ENCODE assay signal across 10 mouse cellular contexts in the genomic region with DNA sequence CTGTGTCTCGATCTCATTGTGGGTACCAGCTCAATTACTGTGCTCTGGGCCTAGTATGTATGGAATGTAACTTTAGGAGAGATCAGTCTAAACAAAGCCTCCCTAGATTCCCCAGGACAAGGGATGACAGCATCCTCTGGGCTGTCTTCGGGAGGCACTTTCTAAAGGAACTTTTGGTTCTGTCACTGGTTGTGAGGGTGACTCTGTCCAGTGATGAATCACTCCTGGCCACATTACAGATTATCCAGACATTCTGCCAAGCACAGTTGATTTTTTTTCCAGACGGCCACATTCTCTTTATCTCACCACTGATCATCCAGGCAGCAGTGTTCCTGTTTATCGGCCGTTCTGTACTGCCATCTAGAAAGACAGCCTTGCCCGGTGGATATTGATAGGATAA.
A peak's percentile ranks its signal among the peaks of the same experiment; 100 is the strongest.
DNase-seq lines count a peak whose midpoint lies in the region; ATAC-seq and TF ChIP-seq lines count a peak whose summit lies in the region.
"Had no signal": no experiment of that assay in that cellular context is flagged by ENCODE, and none has a peak within 500 bp of the region (broad histone marks: within the 10 kb centered on the region; RNA-seq: fewer than 3 reads in every experiment).

No protein-coding gene starts in this region.

- H3K9ac ChIP-seq in neural tube, embryonic 13.5 days, result no peak overlapping the region
- H3K9ac ChIP-seq in heart, postnatal 0 days (replicated peaks; ENCODE audit: low read depth, low read length), result no peak overlapping the region
- no peak overlapping the region for H3K9ac ChIP-seq in stomach, embryonic 15.5 days
- H3K9ac ChIP-seq: forebrain, postnatal 0 days had no signal

- no peak overlapping the region for H3K4me2 ChIP-seq in neural tube, embryonic 13.5 days
- peak overlapping the region; percentile 56 for H3K4me2 ChIP-seq in heart, postnatal 0 days (ENCODE audit: low read depth, low read length)
- H3K4me2 ChIP-seq in stomach, embryonic 15.5 days, result no peak overlapping the region; the same call in 1 of the 2 replicates

- 14% methylated on average over 6 of the region's 6 CpGs for WGBS in neural tube, embryonic 13.5 days
- 9% methylated on average over 6 of the region's 6 CpGs for whole genome bisulfite sequencing in heart, postnatal 0 days
- WGBS in stomach, embryonic 15.5 days, result 13% methylated on average over 6 of the region's 6 CpGs

- no peaks in the 10 kb centered on the region for H3K9me3 ChIP-seq in neural tube, embryonic 13.5 days
- no peaks in the 10 kb centered on the region for H3K9me3 ChIP-seq in heart, postnatal 0 days (replicated peaks; ENCODE audit: control insufficient read depth, low read length)
- H3K9me3 ChIP-seq in stomach, embryonic 15.5 days, result no peaks in the 10 kb centered on the region

- no peak for TF ChIP-seq EP300 in heart, postnatal 0 days (IDR thresholded peaks at IDR 0.05; ENCODE audit: low read depth)

- no peak for TF ChIP-seq CTCF in heart, postnatal 0 days (IDR thresholded peaks at IDR 0.05; ENCODE audit: low read depth)

- peaks cover 22% of the 10 kb centered on the region for H3K4me1 ChIP-seq in neural tube, embryonic 13.5 days (replicated peaks)
- peaks cover 22% of the 10 kb centered on the region for H3K4me1 ChIP-seq in heart, postnatal 0 days (ENCODE audit: control insufficient read depth, insufficient read depth)
- peaks cover 17% of the 10 kb centered on the region for H3K4me1 ChIP-seq in stomach, embryonic 15.5 days

- no peaks in the 10 kb centered on the region for H3K36me3 ChIP-seq in neural tube, embryonic 13.5 days
- no peaks in the 10 kb centered on the region for H3K36me3 ChIP-seq in heart, postnatal 0 days (replicated peaks; ENCODE audit: control insufficient read depth, insufficient read depth, low read length)
- H3K36me3 ChIP-seq in stomach, embryonic 15.5 days, result no peaks in the 10 kb centered on the region

- ATAC-seq in neural tube, embryonic 13.5 days (ENCODE audit: low read depth), result no peak
- ATAC-seq in heart, postnatal 0 days (ENCODE audit: insufficient read depth, low read depth), result peak; percentile 33; the same call in 1 of the 2 replicates
- no peak for ATAC-seq in stomach, embryonic 15.5 days (ENCODE audit: insufficient read depth, low FRiP score, low read depth)
- ATAC-seq: forebrain, postnatal 0 days had no signal

- peak overlapping the region; percentile 4; the same call in 1 of the 2 replicates for H3K27ac ChIP-seq in neural tube, embryonic 13.5 days (replicated peaks)
- no peak overlapping the region for H3K27ac ChIP-seq in heart, postnatal 0 days (ENCODE audit: low read depth)
- H3K27ac ChIP-seq in stomach, embryonic 15.5 days, result peak overlapping the region; percentile 46; the same call in 1 of the 2 replicates

- H3K27me3 ChIP-seq in neural tube, embryonic 13.5 days, result no peaks in the 10 kb centered on the region
- H3K27me3 ChIP-seq in heart, postnatal 0 days (ENCODE audit: control insufficient read depth, insufficient read depth, low read length), result no peaks in the 10 kb centered on the region
- no peaks in the 10 kb centered on the region for H3K27me3 ChIP-seq in stomach, embryonic 15.5 days (replicated peaks)

- no peak overlapping the region for H3K4me3 ChIP-seq in neural tube, embryonic 13.5 days
- peak overlapping the region; percentile 28; the same call in 1 of the 2 replicates for H3K4me3 ChIP-seq in heart, postnatal 0 days (ENCODE audit: low read depth, low read length)
- H3K4me3 ChIP-seq in stomach, embryonic 15.5 days (replicated peaks), result no peak overlapping the region

- DNase-seq in gastrocnemius, postnatal 14 days, result peak; percentile 9
- no peak for DNase-seq in gastrocnemius, postnatal 10 days
- no peak for DNase-seq in neural tube, embryonic 10.5 days (ENCODE audit: extremely low spot score, low spot score)
- DNase-seq in heart, postnatal 0 days (ENCODE audit: low spot score), result no peak
- DNase-seq in urinary bladder, adult 2 months (ENCODE audit: low spot score), result no peak
- DNase-seq in thymus, postnatal 25 days, result no peak
- DNase-seq: forebrain, postnatal 0 days; layer of hippocampus, adult 9-11 months had no signal

- intact Hi-C loops in gastrocnemius, postnatal 14 days (cut with DNase I; ENCODE audit: low total_unique reads), result no loop called here
